Mouse (Mus musculus) adrenal gland, postnatal 25 days (tissue): ENCODE results near the gene Bri3. TPM values are rescaled to one million over a fixed set of nuclear protein-coding genes. Genes with fewer than 3 reads are reported as not detected.

Source experiments
- DNase-seq: peaks from one replicate; pipeline ENCODE4 v3.0.0; 2021; ENCODE audit warnings: mixed read lengths
- total RNA-seq: library from RNA; stranded (reverse); gene quantifications from 2 replicates; pipeline ENCODE4 v1.2.3, GENCODE M21; 2021

Bri3 gene
- total RNA-seq, 1 experiment from 2014 or later, result 110 TPM

DNA sequence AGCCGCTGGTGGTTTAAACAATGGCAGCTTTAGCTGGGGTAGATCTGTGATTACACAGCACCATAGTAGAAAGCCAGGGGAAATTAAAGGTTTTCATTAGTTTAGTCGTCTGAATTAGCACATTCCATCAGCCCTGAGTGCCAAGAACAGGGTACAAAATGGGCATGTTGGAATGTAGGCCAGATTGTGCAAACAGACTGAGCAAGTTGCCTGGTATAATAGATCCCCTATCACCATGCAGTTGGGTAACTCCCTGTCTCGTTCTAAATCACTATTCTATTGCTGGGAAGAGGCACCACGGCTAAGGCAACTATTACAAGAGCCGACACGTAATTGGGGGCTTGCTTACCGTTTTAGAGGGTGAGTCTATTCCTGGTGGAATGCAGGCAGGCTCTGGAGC is 9.5 kb upstream of the Bri3 start:
- no peak for DNase-seq

DNA sequence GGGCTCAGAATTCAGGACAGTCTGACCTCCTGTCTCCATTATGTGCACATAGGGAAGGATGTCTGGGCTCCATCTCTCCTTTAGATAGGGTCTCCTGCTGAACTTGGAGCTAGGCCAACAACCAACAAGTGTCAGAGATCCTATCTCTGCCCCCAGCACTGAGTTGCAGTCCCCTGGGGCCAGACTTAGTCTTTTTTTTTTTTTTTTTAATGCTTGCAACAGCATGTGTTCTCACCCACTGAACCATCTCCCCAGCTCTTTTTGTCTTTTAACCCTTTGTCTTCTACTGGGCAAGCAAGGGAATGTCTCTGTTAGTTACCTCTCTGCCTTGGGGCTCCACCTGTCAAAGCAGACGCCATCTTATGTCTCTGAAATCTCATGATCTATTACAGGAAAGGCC is 5.3 kb upstream of the Bri3 start:
- DNase-seq, result no peak

DNA sequence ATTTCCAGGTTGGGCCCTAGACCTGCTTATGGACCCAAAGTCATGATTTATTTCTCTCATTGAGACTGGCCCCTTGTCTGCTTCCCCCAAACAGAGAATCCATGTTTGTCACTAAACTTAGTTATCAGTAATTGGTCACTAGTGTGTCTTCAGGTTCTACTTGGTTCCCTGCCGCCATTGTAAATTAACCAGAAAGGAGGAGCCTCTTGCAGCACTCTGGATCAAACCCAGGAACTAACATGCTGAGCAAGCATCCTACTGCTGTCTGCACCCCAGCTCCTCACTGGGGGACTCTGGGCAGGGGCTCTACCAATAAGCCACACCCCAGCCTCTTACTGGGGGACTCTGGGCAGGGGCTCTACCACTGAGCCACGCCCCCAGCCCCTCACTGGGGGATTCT is 1.4 kb downstream of the Bri3 start:
- DNase-seq, result no peak

DNA sequence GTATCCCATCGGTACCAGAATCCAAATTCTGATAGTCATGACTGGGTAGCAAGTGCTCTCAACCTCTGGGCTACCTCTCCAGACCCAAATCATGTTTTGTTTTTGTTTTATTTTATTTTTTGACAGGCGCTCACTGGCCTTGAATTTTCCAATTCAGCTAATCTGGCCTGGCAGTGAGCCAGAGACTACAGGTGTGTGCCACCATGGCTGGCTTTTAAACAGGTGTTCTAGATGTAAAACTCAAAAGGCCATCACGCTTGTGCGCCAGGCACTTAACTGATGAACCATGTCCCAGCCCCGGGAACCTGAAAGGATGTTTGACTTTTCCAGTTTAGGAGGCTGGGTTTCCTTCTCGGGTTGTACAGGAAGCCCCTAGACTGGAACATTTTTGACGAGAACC is 2.4 kb downstream of the Bri3 start:
- DNase-seq, result no peak

DNA sequence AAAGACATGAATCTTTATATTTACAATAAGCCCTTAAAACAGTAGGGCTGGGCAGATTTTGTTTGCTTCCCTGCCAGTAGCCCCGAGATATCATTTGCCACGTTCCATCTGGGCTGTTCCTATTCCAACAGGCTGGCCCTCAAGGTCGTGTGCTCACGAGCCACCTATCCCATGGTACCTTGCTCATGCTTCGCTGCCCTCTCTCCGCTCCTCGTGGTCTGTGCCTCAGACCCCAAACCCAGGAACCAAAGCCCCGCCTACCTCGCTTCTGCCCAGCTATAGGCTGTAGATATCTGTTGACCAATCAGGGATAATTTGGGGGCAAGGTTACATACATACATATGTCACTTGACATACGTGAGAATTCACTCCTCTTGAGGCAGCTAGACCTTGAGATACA is 3.1 kb downstream of the Bri3 start:
- no peak for DNase-seq

DNA sequence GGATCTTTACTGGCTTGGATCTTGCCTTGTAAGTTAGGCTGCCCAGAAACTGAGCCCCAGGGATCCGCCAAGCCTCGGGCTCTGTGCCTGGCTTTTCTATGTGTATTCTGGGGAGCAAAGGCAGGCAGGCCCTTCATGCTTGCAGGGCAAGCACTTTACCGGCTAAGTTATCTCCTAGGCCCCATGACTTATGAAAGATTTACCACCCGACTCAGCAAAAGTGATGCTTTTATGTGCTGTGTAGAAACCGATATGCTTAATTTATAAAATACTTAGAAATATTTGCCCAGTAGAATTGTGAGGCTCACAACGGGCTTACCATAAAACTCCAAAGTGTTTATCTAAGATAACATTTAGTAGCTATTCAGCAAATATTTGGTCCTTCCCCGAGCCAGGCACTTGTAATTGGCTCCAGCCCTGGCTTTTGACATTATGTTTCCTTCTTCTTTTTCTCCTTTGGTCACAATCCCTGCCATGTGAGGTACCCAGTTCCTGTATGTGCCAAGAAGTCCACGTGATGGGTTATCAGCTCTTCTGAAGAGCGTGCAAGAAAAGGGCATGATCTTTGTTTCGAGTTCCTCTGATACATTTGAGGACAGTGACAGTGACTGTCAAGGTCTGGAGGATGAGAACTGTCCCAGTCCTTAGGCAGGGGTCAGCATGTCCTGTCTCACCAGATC is 3.8 kb downstream of the Bri3 start:
- DNase-seq, result no peak

DNA sequence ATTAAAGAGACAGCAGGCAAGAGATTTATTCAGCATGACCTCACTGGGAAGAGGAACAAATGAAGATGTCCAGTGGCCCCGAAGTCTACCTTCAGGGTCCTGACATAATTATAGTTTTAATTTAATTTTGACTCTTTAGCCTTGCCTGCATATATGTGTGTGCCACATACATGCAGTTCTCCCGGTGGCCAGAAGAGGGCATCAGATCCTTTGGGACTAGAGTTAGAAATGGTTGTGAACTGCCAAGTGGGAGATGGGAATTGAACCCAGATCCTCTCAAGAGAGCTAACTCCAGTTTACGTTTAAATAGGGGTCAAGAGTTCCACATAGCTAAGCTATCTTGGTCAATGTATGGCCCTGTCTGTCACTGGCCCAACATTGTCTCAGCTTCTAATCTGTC is 5.6 kb downstream of the Bri3 start:
- no peak for DNase-seq

DNA sequence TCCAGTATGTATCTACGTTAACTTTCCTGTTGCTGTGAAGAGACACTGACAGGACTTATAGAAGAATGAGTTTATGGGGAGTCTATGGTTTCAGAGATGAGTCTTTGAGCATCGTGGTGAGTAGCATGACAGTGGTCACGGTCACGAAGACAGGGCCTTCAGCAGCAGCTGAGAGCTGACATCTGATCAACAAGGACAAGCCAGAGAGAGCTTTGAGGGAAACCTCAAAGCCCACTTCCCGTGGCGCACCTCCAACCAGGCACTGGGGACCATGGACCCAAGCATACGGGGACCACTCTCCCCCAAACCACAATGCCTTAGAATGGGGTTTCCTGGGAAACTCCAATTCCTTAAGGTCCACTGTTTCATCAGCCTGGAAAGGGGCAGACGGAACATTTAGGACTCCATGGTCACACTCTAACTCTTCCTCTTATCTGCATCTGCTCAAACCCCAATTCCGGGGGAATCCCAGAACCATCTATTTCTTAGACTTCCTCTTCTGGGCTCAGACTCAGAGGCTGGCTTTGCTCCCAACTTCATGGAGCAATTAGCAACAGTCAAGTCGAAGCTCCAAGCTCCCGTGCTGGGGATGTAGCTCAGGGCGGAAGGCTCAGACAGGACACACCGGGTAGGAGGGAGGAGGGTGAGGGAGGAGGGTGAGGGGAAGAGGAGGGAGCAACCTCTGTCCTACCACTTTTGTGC is 7.8 kb downstream of the Bri3 start:
- no peak for DNase-seq

DNA sequence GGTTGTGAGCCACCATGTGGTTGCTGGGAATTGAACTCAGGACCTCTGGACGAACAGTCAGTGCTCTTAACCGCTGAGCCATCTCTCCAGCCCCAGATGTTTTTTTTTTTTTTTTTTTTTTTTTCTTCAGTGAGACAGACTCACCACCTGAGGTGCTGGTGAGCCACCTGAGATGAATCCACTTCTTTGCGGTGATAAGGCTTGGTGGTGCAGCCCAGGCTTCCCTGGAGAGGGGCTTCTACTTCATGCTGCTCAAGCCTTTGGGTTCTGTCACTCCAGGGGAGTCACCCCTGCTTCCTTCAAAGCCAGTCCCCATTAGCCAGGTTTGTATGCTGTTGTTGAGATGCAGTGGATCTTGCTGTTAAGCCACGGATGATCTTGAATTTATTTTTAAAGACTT is 9.0 kb downstream of the Bri3 start:
- no peak for DNase-seq

DNA sequence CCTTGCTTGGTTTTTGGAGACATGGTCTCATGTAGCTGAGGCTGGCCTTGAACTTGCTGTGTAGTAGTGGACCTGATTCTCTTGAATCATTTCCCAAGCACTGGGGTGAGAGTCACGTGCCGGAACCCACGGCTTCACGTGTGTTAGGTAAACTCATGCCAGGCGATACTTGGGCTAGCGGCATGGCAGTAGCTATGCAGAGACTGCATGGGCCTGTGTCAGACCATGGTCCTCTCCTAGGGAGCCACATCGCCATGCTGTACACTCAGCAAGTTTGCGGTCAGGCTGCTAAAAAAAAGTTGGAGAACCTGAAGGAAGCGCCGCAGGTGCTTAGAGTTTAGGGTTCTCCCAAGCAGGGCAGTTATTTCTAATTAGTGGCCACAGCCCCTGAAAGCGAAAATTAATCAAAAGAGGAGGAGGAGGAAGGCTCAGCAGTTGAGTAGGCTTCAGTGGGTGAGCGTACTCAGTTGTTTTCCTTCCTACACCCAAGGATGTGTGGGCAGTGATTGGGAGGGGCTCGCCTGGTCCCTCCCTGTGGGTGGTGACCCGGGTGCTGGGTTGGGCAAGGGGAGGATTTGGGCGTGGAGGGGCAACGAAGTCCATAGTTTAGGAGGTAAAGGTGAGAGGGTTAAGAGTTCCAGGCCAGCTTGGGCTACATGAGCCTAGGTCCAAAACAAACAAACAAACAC is 10.0 kb downstream of the Bri3 start:
- DNase-seq, result peak; percentile 80

DNA sequence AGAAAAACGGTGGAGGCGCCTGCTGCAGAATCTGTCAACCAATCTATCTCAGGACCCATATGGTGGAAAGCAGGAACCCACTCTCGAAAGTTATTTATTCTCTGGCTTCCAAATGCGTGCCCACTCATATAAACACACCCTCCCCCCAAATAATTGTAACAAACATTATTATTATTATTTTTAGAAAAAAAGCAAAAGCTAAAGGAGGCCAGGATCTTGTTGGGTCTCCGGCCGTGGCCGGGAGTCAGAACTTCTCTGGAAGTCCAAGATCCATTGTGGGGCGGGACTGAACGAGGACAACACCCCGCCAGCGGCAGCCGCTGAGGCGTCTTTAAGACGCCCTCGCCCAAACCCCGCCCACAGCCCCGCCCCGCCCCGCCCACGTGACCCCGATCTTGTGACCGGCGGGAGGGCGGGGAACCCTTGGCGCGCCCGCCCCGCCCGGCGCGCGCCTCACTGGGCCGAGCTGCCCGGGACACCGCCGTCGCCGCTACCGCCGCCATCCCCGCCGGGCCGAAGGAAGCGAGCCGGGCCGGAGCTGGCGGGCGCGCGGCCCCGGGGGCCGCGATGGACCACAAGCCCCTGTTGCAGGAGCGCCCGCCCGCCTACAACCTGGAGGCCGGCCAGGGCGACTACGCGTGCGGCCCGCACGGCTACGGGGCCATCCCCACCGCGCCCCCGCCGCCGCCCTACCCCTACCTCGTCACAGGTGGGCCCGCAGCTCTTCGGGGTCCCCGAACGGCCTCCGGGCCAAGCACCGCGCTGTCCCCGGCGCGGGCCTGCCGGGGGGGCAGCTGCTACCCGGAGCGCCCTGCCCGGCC is 10.8 kb downstream of the Bri3 start:
- DNase-seq, result peak; percentile 87

DNA sequence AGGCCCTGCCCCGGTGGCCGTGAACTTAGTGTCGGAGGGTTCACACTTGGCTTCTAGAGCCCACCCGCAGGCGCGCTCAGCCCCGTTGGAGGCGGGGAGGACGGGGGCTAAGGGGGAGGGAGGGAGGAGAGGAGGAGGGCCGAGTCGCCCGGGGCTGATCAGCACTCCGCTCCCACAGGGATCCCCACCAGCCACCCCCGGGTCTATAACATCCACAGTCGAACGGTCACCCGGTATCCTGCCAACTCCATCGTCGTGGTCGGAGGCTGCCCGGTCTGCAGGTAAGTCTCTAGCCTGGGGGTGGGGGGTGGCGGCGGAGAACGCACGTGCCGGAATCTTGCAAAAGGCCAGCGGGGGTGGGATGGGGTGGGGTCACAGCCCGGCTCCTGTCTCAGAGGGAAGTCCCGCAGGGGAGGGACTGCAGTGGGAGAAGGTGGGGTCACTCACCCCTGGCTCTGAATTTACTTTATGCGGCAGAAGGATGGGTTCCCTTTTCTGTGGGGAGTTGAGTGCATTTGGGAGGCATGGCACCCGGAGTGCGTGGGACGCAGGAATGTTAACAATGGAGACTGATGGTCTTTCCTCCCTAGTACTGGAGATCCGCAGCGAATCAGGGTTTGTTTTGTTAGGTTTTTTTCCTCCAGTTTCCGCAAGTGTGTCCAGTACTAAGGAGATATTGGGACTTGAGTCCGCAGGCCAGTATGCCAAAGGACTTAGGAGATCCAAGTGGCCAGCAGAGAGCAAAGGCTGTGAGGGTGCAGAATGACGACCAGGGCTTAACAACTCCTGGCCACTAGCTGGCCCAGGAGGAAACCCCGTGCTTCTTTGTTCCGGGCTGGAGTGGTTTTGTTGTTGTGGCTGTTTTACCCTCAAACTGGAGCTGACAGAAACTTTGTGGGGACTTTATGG is 11.6 kb downstream of the Bri3 start:
- peak; percentile 55 for DNase-seq

DNA sequence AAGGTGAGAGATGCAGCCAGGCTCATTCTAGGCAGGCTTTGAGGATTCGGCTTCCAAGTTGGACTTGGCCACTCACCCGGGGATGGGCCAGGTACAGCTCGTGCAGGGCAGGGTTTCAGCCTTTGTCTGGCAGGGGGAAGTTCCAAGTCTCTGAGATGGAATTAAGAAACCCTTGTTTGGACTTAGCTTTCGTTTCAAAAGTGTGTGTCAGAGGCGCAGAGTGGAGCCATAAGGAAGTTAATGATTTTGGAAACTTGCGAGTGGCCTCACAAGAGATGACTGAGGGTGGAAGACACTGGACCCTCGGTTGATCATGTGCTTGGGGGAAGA is 12.3 kb downstream of the Bri3 start:
- no peak for DNase-seq

DNA sequence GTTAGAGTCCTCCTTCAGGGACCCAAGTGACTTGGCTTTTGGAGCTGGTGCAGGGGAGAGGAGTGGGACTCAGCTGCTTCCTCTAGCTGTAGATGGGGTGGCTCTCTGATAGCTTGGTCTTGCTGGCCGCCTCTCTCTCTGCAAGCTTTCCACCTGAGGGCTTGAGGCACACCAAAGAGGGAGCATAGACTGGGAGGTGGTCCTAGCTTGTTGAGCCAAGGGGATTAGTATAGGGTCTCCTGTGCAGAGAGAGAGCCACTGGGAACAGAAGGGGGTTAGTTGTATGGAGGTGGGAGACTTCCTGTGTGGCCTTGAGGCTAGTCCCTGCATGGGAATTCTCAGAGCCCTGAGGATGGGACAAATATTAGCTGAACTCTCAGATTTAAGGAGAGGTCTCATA is 12.7 kb downstream of the Bri3 start:
- DNase-seq, result no peak

DNA sequence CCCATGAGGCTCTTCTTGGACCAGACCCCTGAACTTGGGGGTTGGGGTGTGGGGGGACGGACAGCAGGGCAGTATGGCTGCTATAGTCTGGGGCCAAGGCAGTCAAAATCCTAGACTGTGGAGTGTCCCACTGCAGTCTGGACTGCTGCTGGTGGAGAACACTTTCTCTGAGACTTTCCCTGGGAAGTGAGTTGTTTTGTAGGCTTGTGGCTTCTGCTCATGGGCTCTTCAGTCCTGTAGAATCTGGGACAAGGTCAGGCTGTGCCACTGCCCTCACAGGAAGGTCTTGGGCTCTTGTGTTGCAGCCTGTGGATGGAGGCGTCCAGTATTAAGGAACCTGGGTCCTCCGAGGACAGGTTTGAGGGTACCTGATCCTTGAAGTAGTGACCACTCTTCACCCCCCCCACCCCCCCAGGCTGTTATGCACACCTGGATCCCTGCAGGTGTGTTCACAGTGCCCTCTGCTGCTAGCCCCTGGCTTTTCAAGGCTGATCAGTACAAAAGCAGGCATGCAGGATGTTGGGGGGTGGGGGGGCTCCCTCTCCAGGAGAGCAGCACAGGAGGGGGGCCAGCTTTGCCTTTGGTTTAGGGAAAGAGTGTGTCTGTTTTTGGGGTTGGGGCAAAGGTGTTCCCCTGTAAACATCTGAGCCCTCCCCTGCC is 13.3 kb downstream of the Bri3 start:
- DNase-seq, result no peak

DNA sequence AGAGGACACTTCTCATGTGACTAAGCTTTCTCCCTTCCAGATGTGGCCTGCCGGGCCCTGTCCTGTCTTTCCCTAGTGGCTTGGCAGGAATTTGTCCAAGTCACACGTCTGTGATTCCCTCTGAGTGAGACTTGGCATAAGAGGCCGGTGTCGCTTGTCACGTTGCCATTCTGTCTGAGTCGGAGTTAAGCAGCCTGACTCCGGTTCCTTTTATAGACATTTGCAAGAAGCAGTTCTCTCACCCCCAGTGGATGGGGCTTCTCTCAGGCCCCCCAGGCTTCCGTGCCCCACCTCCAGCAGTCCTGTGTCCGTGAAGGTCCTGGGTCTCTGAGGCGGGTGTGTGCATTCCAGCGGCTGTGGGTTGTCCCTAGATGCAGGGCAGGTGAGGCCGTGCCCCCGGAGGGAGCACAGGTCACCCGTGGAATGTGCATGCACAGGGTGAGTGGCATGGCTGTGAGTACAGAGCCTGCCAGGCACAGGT is 13.9 kb downstream of the Bri3 start:
- DNase-seq, result peak; percentile 67

DNA sequence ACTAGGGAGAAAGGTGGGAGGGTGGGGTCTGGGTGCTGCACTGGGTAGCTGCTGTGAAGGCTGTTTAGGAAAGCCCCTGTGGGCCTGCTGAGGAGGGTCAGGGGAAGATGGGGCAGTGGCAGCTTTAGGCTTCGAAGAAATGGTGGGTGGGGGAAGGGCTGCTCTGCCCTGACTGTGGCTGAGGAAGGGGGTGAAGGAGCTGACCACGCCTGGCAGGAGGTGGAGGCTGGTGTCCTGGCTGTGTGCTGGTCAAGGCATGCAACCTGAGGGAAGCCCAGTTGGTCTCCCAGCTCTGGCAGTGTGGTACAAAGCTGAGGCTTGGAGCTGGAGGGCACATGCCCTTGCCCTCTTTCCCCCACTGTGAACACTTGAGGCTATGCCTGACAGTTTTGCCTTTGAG is 14.4 kb downstream of the Bri3 start:
- no peak for DNase-seq

DNA sequence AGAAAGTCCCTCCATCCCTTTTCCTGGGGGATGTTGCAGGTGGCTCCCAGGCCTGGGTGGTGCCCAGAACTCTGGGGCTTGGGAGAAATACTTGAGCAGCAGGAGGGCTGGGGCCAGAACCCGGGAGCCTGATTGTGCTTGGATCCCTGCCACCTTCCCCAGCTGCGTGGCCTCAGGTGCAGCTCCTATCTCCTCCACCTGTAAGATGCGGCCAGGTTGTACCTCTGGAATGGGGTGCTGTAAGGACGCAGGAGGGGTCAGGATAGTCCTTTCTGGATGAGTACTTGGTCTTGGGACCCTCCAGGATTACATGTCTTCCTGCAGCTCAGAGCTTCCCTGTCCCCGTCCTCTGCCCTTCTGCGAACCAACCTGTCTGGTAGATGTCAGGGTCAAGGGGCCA is 15.0 kb downstream of the Bri3 start:
- DNase-seq, result no peak

DNA sequence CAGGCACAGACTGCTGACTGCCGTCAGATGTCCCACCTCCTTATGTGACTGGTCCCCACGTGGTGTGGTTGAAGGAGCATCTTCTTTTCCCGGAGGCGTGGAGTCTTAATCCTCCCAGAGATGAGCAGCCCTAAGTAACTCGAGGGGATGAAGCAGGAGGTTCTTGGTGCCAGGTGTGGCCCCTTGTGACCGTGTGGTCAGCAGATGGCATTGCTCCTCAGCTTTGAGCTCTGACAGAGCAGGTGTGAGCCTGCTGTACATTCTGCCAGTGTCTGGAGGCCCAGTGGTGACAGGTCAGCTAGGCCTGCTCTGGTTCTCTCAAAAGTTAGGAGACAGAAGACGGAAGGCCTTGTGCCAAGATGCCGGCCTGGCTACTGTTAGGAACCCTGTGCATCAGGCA is 16.2 kb downstream of the Bri3 start:
- no peak for DNase-seq

DNA sequence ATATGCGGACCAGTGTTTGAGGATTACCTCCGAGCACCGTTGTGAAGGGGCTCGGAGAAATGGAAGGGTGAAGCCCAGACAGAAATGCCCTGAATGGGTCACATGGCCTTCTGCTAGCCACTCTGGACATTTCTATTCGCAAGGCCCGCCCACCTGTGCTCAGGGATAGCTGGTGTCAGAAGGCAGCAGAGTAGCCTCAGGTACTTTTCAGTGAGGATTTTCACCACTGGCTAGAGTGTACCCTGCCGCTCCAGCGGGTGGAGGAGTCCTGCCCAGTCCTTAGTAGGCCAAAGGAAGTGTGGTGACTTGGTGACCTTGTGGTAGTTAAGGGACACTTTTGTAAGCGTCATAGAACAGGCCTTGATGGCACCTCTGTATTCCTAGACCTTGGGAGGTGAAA is 17.1 kb downstream of the Bri3 start:
- no peak for DNase-seq

DNA sequence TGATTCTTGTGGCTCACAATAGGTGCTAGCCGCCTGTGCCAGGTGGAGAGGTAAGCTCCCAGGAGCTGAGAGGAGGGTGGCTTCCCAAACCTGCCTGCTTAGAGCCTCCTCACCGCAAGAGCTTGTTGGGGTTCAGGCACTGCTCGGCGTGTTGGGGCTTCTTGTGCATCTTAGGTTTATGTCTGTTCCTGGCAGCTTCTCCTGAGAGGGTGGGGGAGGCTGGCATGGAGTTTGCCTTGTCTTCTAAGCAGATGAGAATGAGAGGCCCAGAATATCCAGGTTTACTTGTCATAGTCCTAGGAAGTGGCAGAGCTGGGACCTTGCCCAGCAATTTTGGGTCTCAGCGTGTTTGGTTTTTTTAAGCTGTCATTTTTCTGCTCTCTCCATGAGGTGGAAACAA is 17.6 kb downstream of the Bri3 start:
- DNase-seq, result no peak
